In the genomic region with DNA sequence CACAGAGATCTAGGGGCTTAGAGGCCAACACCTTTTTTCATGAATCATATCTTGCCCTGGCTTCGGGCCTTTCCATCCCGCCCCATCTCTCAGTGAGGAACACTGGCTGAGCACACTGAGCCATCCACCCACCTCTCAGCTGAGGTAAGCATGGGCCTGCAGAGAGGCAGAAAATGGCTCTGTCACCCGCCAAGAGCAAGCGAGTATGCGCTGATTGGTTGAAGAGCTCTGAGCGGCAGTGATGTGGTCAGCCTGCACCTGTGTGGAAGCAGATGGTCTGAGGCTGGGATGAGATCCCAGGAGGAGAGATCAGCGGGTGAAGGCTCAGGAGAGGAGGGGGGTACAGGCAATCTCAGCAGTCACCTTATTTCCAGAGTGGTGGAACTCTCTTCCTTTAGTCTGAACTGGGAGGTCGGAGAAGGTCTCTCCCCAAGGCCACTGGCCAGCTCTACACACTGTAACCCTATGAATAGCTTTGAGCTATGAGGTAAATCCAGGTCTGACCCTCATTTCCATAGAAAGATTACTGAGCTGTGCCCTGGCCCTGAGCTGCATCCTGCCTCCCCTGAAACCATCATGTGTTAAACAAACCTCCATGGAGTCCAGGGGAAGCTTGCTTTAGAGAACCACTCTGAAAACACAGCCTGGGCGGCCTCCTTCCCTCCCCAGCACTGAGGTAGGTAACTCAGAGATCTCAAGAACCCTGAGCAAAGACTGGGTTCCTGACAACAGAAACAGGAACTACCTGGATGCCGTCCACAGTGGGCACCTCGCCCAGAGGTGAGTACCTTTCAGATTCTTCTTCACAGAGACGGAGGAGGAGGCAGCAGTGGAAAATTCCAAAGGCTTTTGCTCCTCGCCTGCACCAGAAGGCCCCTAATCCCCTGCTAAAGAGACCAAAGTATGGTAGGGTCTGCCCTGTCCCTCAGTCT, we compare ENCODE assay signal across 9 mouse cellular contexts. TPM values are rescaled to one million over a fixed set of nuclear protein-coding genes. Genes with fewer than 3 reads are reported as not detected.
A peak's percentile ranks its signal among the peaks of the same experiment; 100 is the strongest.
DNase-seq lines count a peak whose midpoint lies in the region; ATAC-seq lines count a peak whose summit lies in the region.
"Had no signal": no experiment of that assay in that cellular context is flagged by ENCODE, and none has a peak within 500 bp of the region (broad histone marks: within the 10 kb centered on the region; RNA-seq: fewer than 3 reads in every experiment).

No protein-coding gene starts in this region.

- no peaks in the 10 kb centered on the region for H3K9me3 ChIP-seq in forebrain, embryonic 16.5 days (ENCODE audit: control insufficient read depth, low read length)
- H3K9me3 ChIP-seq in kidney, embryonic 14.5 days (ENCODE audit: control insufficient read depth, low read length): no peaks in the 10 kb centered on the region
- H3K9me3 ChIP-seq: G1E had no signal

- no peak overlapping the region for H3K4me2 ChIP-seq in forebrain, embryonic 16.5 days (ENCODE audit: low read length)
- no peak overlapping the region for H3K4me2 ChIP-seq in kidney, embryonic 14.5 days (replicated peaks; ENCODE audit: low read depth, low read length)

- H3K27me3 ChIP-seq in forebrain, embryonic 16.5 days (replicated peaks; ENCODE audit: control insufficient read depth, insufficient read depth, low read length): no peaks in the 10 kb centered on the region
- no peaks in the 10 kb centered on the region for H3K27me3 ChIP-seq in kidney, embryonic 14.5 days (ENCODE audit: control insufficient read depth, insufficient read depth, low read length)

- ATAC-seq in forebrain, embryonic 16.5 days: no peak
- ATAC-seq in kidney, embryonic 14.5 days (ENCODE audit: low FRiP score, low TSS enrichment): no peak
- ATAC-seq in activated CD4-positive, CD25-positive, alpha-beta regulatory T cell, adult 4 months: no peak

- H3K4me3 ChIP-seq in forebrain, embryonic 16.5 days (replicated peaks; ENCODE audit: low read length): no peak overlapping the region
- H3K4me3 ChIP-seq in kidney, embryonic 14.5 days (ENCODE audit: low read length): no peak overlapping the region

- 49% methylated on average over 13 of the region's 13 CpGs for WGBS in forebrain, embryonic 16.5 days
- WGBS in kidney, embryonic 14.5 days: 72% methylated on average over 13 of the region's 13 CpGs

- peak overlapping the region; percentile 35; the same call in 1 of the 2 replicates for H3K9ac ChIP-seq in forebrain, embryonic 16.5 days (replicated peaks; ENCODE audit: low read depth, low read length)
- 0 out of 2 replicates have a peak overlapping the region, but pooled peaks have one; percentile 3 for H3K9ac ChIP-seq in kidney, embryonic 14.5 days (ENCODE audit: low read depth, low read length)

- H3K36me3 ChIP-seq in forebrain, embryonic 16.5 days (ENCODE audit: control insufficient read depth, insufficient read depth): no peaks in the 10 kb centered on the region
- no peaks in the 10 kb centered on the region for H3K36me3 ChIP-seq in kidney, embryonic 14.5 days (ENCODE audit: control insufficient read depth, insufficient read depth, low read length)

- peak; percentile 95 for DNase-seq in heart, adult 11 months
- DNase-seq in heart, postnatal 4 days: no peak
- peak; percentile 95 for DNase-seq in cerebellum, adult 11-12 months
- DNase-seq in lung, postnatal 10 days: peak; percentile 83
- DNase-seq in yolk sac, embryonic 10.5 days (ENCODE audit: low spot score): no peak

- peak overlapping the region; percentile 46 for H3K27ac ChIP-seq in forebrain, embryonic 16.5 days (ENCODE audit: low read length)
- H3K27ac ChIP-seq in kidney, embryonic 14.5 days (ENCODE audit: low read depth, low read length): peak overlapping the region; percentile 76; the same call in 1 of the 2 replicates

- peaks cover 72% of the 10 kb centered on the region for H3K4me1 ChIP-seq in forebrain, embryonic 16.5 days (replicated peaks; ENCODE audit: control insufficient read depth, insufficient read depth, low read length)
- peaks cover 53% of the 10 kb centered on the region for H3K4me1 ChIP-seq in kidney, embryonic 14.5 days (ENCODE audit: control insufficient read depth, insufficient read depth, low read length)

RNA-seq across cellular contexts. Expression of gene Fam53b, which starts 6.5 kb away (rescaled TPM):
- total RNA-seq in heart, postnatal 4 days (2021): 10 to 100 TPM; 29.6 to 38.3 TPM
- polyA plus RNA-seq in forebrain, embryonic 16.5 days (2015; fragmentation: Nextera tagmentation; extraction: Ambion mirVana): 27.3 and 29.2 TPM in 2 replicates
- polyA plus RNA-seq in kidney, embryonic 14.5 days (2014; fragmentation: Nextera tagmentation; extraction: Ambion mirVana): 17.0 and 22.1 TPM in 2 replicates
- 10 to 100 TPM; 78.0 to 82.5 TPM for polyA plus RNA-seq in activated CD4-positive, CD25-positive, alpha-beta regulatory T cell, adult 4 months (2017; shearing (Covaris generic))

RNA-seq across cellular contexts. Expression of gene Eef1akmt2, which starts 45.3 kb away (rescaled TPM):
- total RNA-seq in heart, postnatal 4 days (2021): 10 to 100 TPM; 17.3 to 19.7 TPM
- 97.0 and 101 TPM in 2 replicates for polyA plus RNA-seq in forebrain, embryonic 16.5 days (2015; fragmentation: Nextera tagmentation; extraction: Ambion mirVana)
- 72.4 and 101 TPM in 2 replicates for polyA plus RNA-seq in kidney, embryonic 14.5 days (2014; fragmentation: Nextera tagmentation; extraction: Ambion mirVana)
- 10 to 100 TPM; 59.5 to 60.2 TPM for polyA plus RNA-seq in activated CD4-positive, CD25-positive, alpha-beta regulatory T cell, adult 4 months (2017; shearing (Covaris generic))

RNA-seq across cellular contexts. Expression of gene Abraxas2, which starts 51.8 kb away (rescaled TPM):
- total RNA-seq in heart, postnatal 4 days (2021): 10 to 100 TPM; 24.5 to 24.7 TPM
- 38.1 and 43.5 TPM in 2 replicates for polyA plus RNA-seq in forebrain, embryonic 16.5 days (2015; fragmentation: Nextera tagmentation; extraction: Ambion mirVana)
- polyA plus RNA-seq in kidney, embryonic 14.5 days (2014; fragmentation: Nextera tagmentation; extraction: Ambion mirVana): 37.6 and 50.0 TPM in 2 replicates
- 10 to 100 TPM; 29.6 to 36.5 TPM for polyA plus RNA-seq in activated CD4-positive, CD25-positive, alpha-beta regulatory T cell, adult 4 months (2017; shearing (Covaris generic))

Comparison
In these comparisons a context has a peak if more than half of its experiments do, and no peak if none do; other contexts are left out.
1. DNase-seq: peak in heart, adult 11 months (single experiment), cerebellum, adult 11-12 months (single experiment) and lung, postnatal 10 days (single experiment); none in heart, postnatal 4 days (single experiment) and yolk sac, embryonic 10.5 days (single experiment).